Mouse (Mus musculus): Measurements from ENCODE around the gene Rftn1.

DNA sequence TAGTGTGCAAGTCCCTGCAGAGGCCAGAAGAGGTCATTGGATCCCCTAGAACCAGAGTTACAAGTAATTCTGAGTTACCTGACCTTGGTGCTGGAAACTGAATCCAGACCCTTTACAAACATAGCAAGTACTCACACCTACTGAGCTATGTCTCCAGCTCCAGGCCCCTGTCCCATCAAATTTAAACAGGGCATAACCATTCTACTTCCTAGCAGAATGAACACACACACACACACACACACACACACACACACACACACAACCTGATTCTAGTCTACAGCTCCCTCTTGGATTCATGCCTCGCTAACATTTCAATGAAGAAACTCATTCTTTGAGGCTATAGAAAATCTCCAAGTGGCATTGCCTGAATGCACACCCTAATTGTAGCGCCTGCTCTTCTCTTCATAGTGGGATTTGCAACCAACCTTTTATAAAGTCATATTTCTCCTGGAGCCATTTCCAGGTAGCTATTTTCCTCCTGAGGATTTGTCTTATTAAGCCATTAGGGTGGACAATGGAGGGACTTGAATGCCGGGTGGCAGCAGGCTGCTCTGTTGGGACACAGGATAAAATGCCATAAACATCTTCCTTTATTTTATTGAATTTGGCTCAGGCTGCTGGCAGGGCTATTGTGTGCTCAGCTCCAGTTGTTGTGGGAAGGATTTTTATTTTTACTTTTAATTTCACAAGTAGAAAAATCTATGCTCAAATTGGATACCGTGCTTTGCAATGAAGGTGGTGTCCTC lies 213.6 kb downstream of the Rftn1 start:
- no peak for TF ChIP-seq POLR2A (IDR thresholded peaks at IDR 0.05; ENCODE audit: extremely low read depth, insufficient read depth, low read length)
- TF ChIP-seq CTCF (IDR thresholded peaks at IDR 0.05; ENCODE audit: low read depth, low read length) = no peak
